Mouse (Mus musculus) CH12.LX (cell line): ENCODE results near the gene Dpm2. TPM values are rescaled to one million over a fixed set of nuclear protein-coding genes. Genes with fewer than 3 reads are reported as not detected.
A peak's percentile ranks its signal among the peaks of the same experiment; 100 is the strongest.

Experiments
- DNase-seq: peaks from one replicate; pipeline ENCODE4 v3.0.0-alpha.2; 2013; ENCODE audit errors: extremely low read depth
- H3K27ac ChIP-seq: 2 replicates; pipeline ENCODE4 v1.5.1; 2012; ENCODE audit warnings: low read depth, mild to moderate bottlenecking, control low read depth, moderate library complexity; ENCODE audit not compliant: insufficient read depth
- H3K27me3 ChIP-seq: replicated peaks from 2 replicates; pipeline ENCODE3; 2012; ENCODE audit warnings: inconsistent platforms
- H3K36me3 ChIP-seq, 2 experiments: replicated peaks in 1 of 2; 2 replicates each; pipeline versions ENCODE3 to v1.6.1; 2012; ENCODE audit warnings: inconsistent platforms in 1 of 2, low read length in 1 of 2, mild to moderate bottlenecking in 1 of 2, mixed read lengths in 1 of 2, moderate library complexity in 1 of 2; ENCODE audit not compliant: control insufficient read depth in 1 of 2, insufficient read depth in 1 of 2
- H3K4me1 ChIP-seq, 2 experiments: 2 replicates each; pipeline ENCODE4 v1.6.1; 2012; ENCODE audit warnings: inconsistent platforms in 1 of 2, moderate library complexity in 1 of 2; ENCODE audit not compliant: insufficient read depth in 2 of 2, control insufficient read depth in 1 of 2
- H3K4me2 ChIP-seq: 2 replicates; pipeline ENCODE4 v1.6.1; 2012; ENCODE audit warnings: low read depth, mild to moderate bottlenecking, control low read depth; ENCODE audit not compliant: poor library complexity, insufficient read depth, severe bottlenecking
- H3K4me3 ChIP-seq, 3 experiments: fragments of 150-350 bp in 1 of 3; sonication (generic) in 1 of 3; replicated peaks in 1 of 3; 2 replicates each; pipeline versions ENCODE3 to v1.5.1; 2011 to 2012; ENCODE audit warnings: low read depth in 2 of 3, low read length in 2 of 3, mild to moderate bottlenecking in 2 of 3, moderate library complexity in 2 of 3, control low read depth in 1 of 3, improper control_type of control experiment in 1 of 3, inconsistent platforms in 1 of 3, mixed read lengths in 1 of 3; ENCODE audit not compliant: poor library complexity in 1 of 3
- H3K79me2 ChIP-seq: replicated peaks from 2 replicates; pipeline ENCODE4 v1.6.1; 2012; ENCODE audit warnings: mild to moderate bottlenecking, moderate library complexity; ENCODE audit not compliant: control insufficient read depth, poor library complexity, insufficient read depth, severe bottlenecking; ENCODE audit errors: extremely low read depth
- H3K9ac ChIP-seq: 2 replicates; pipeline ENCODE4 v1.6.1; 2012; ENCODE audit warnings: low read depth, mild to moderate bottlenecking, control low read depth, moderate library complexity; ENCODE audit not compliant: insufficient read depth
- H3K9me3 ChIP-seq: replicated peaks from 2 replicates; pipeline ENCODE3; 2012; ENCODE audit warnings: low read length, inconsistent platforms, mixed read lengths
- BHLHE40 ChIP-seq: IDR thresholded peaks from 2 replicates; pipeline ENCODE4 v1.6.1; 2011; ENCODE audit warnings: mild to moderate bottlenecking, low read depth, low read length, improper control_type of control experiment
- CHD1 ChIP-seq: IDR thresholded peaks from 2 replicates; pipeline ENCODE4 v1.6.1; 2012; ENCODE audit warnings: low read depth, low read length, improper control_type of control experiment, inconsistent platforms
- CHD2 ChIP-seq: IDR thresholded peaks from 2 replicates; pipeline ENCODE4 v1.6.1; 2011; ENCODE audit warnings: low read length, improper control_type of control experiment
- CTCF ChIP-seq, 2 experiments: IDR thresholded peaks in 1 of 2; conservative IDR thresholded peaks in 1 of 2; 2 replicates each; pipeline ENCODE4 v1.5.1; 2011 to 2012; ENCODE audit warnings: low read depth in 2 of 2, low read length in 2 of 2, improper control_type of control experiment in 1 of 2, inconsistent platforms in 1 of 2, mild to moderate bottlenecking in 1 of 2, moderate library complexity in 1 of 2
- E2F4 ChIP-seq: IDR thresholded peaks from 2 replicates; pipeline ENCODE4 v1.6.1; 2011; ENCODE audit warnings: low read depth, low read length, improper control_type of control experiment; ENCODE audit not compliant: insufficient replicate concordance
- ELF1 ChIP-seq: IDR thresholded peaks from 2 replicates; pipeline ENCODE4 v1.6.1; 2014; ENCODE audit warnings: low read depth, mild to moderate bottlenecking, inconsistent platforms, low read length, improper control_type of control experiment
- EP300 ChIP-seq: IDR thresholded peaks from 2 replicates; pipeline ENCODE4 v1.6.1; 2011; ENCODE audit warnings: low read length, improper control_type of control experiment
- ETS1 ChIP-seq: conservative IDR thresholded peaks from 2 replicates; pipeline ENCODE4 v1.6.1; 2012; ENCODE audit warnings: low read depth, mild to moderate bottlenecking, inconsistent platforms, low read length, improper control_type of control experiment, moderate library complexity
- GABPA ChIP-seq: IDR thresholded peaks from 2 replicates; pipeline ENCODE4 v1.6.1; 2012; ENCODE audit warnings: low read depth, low read length, improper control_type of control experiment, inconsistent platforms; ENCODE audit not compliant: insufficient replicate concordance
- HCFC1 ChIP-seq: IDR thresholded peaks from 2 replicates; pipeline ENCODE4 v1.6.1; 2012; ENCODE audit warnings: low read depth, mild to moderate bottlenecking, inconsistent platforms, low read length, improper control_type of control experiment
- IRF4 ChIP-seq: IDR thresholded peaks from 2 replicates; pipeline ENCODE4 v1.6.1; 2014; ENCODE audit warnings: low read depth, mild to moderate bottlenecking, inconsistent platforms, low read length, improper control_type of control experiment
- JUN ChIP-seq: IDR thresholded peaks from 2 replicates; pipeline ENCODE4 v1.6.1; 2011; ENCODE audit warnings: low read depth, mild to moderate bottlenecking, low read length, improper control_type of control experiment, moderate library complexity; ENCODE audit not compliant: insufficient read depth
- JUND ChIP-seq: conservative IDR thresholded peaks from 2 replicates; pipeline ENCODE4 v1.6.1; 2011; ENCODE audit warnings: low read depth, low read length, improper control_type of control experiment
- KAT2A ChIP-seq: IDR thresholded peaks from 2 replicates; pipeline ENCODE4 v1.6.1; 2012; ENCODE audit warnings: low read length, improper control_type of control experiment, inconsistent platforms; ENCODE audit not compliant: insufficient replicate concordance
- MAFK ChIP-seq: IDR thresholded peaks from 2 replicates; pipeline ENCODE4 v1.6.1; 2011; ENCODE audit warnings: low read length, improper control_type of control experiment; ENCODE audit not compliant: insufficient replicate concordance
- MAX ChIP-seq: IDR thresholded peaks from 2 replicates; pipeline ENCODE4 v1.6.1; 2011; ENCODE audit warnings: low read length, improper control_type of control experiment
- MAZ ChIP-seq: IDR thresholded peaks from 2 replicates; pipeline ENCODE4 v1.6.1; 2012; ENCODE audit warnings: low read depth, mild to moderate bottlenecking, inconsistent platforms, low read length, improper control_type of control experiment, moderate library complexity
- MEF2A ChIP-seq: IDR thresholded peaks from 2 replicates; pipeline ENCODE4 v1.6.1; 2014; ENCODE audit warnings: low read depth, mild to moderate bottlenecking, inconsistent platforms, low read length, improper control_type of control experiment, borderline replicate concordance
- MXI1 ChIP-seq: IDR thresholded peaks from 2 replicates; pipeline ENCODE4 v1.6.1; 2011; ENCODE audit warnings: mild to moderate bottlenecking, low read depth, low read length, improper control_type of control experiment
- NELFE ChIP-seq: IDR thresholded peaks from 2 replicates; pipeline ENCODE4 v1.6.1; 2011; ENCODE audit warnings: low read depth, low read length, improper control_type of control experiment
- NRF1 ChIP-seq: IDR thresholded peaks from 2 replicates; pipeline ENCODE4 v1.6.1; 2014; ENCODE audit warnings: low read depth, mild to moderate bottlenecking, inconsistent platforms, low read length, improper control_type of control experiment, moderate library complexity
- PAX5 ChIP-seq: IDR thresholded peaks from 2 replicates; pipeline ENCODE4 v1.6.1; 2012; ENCODE audit warnings: low read length, inconsistent platforms, mixed read lengths
- POLR2A ChIP-seq: IDR thresholded peaks from 2 replicates; pipeline ENCODE4 v1.6.1; 2011; ENCODE audit warnings: low read depth, mild to moderate bottlenecking, improper control_type of control experiment, low read length
- POLR2AphosphoS2 ChIP-seq: IDR thresholded peaks from 2 replicates; pipeline ENCODE4 v1.6.1; 2011; ENCODE audit warnings: low read depth, low read length, improper control_type of control experiment
- RAD21 ChIP-seq: IDR thresholded peaks from 2 replicates; pipeline ENCODE4 v1.6.1; 2011; ENCODE audit warnings: low read depth, mild to moderate bottlenecking, low read length, improper control_type of control experiment, moderate library complexity
- RCOR1 ChIP-seq: conservative IDR thresholded peaks from 2 replicates; pipeline ENCODE4 v1.6.1; 2012; ENCODE audit warnings: low read depth, mild to moderate bottlenecking, inconsistent platforms, low read length, improper control_type of control experiment
- SIN3A ChIP-seq: IDR thresholded peaks from 2 replicates; pipeline ENCODE4 v1.6.1; 2012; ENCODE audit warnings: low read length, improper control_type of control experiment, inconsistent platforms
- SMC3 ChIP-seq: IDR thresholded peaks from 2 replicates; pipeline ENCODE4 v1.6.1; 2011; ENCODE audit warnings: low read depth, low read length, improper control_type of control experiment
- TBP ChIP-seq: conservative IDR thresholded peaks from 2 replicates; pipeline ENCODE4 v1.6.1; 2011; ENCODE audit warnings: low read depth, low read length, improper control_type of control experiment
- TCF12 ChIP-seq: IDR thresholded peaks from 2 replicates; pipeline ENCODE4 v1.6.1; 2014; ENCODE audit warnings: low read depth, mild to moderate bottlenecking, inconsistent platforms, low read length, improper control_type of control experiment
- UBTF ChIP-seq: IDR thresholded peaks from 2 replicates; pipeline ENCODE4 v1.6.1; 2012; ENCODE audit warnings: low read depth, mild to moderate bottlenecking, inconsistent platforms, low read length, improper control_type of control experiment, moderate library complexity
- USF1 ChIP-seq: IDR thresholded peaks from 2 replicates; pipeline ENCODE4 v1.6.1; 2014; ENCODE audit warnings: low read depth, mild to moderate bottlenecking, inconsistent platforms, low read length, improper control_type of control experiment
- USF2 ChIP-seq: conservative IDR thresholded peaks from 2 replicates; pipeline ENCODE4 v1.6.1; 2011; ENCODE audit warnings: low read depth, low read length, improper control_type of control experiment
- ZC3H11A ChIP-seq: IDR thresholded peaks from 2 replicates; pipeline ENCODE4 v1.6.1; 2012; ENCODE audit warnings: low read depth, mild to moderate bottlenecking, inconsistent platforms, low read length, improper control_type of control experiment
- ZKSCAN1 ChIP-seq: IDR thresholded peaks from 2 replicates; pipeline ENCODE4 v1.6.1; 2012; ENCODE audit warnings: low read depth, inconsistent platforms, low read length, improper control_type of control experiment, borderline replicate concordance
- ZMIZ1 ChIP-seq: IDR thresholded peaks from 2 replicates; pipeline ENCODE4 v1.6.1; 2012; ENCODE audit warnings: low read depth, mild to moderate bottlenecking, inconsistent platforms, low read length, improper control_type of control experiment
- ZNF384 ChIP-seq: IDR thresholded peaks from 2 replicates; pipeline ENCODE4 v1.6.1; 2012; ENCODE audit warnings: low read depth, low read length, improper control_type of control experiment, inconsistent platforms
- dilution Hi-C: fragments of 300-500 bp; cut with MboI; formaldehyde crosslinking; loops from 2 replicates; pipeline ENCODE4 v1.14.3; 2020; ENCODE audit warnings: low sequenced_read_pairs; ENCODE audit not compliant: extremely low pct_unique_long_range_greater_than_20kb, extremely low pct_ligation_motif_present
- in situ Hi-C: fragments of 300-500 bp; cut with MboI; formaldehyde crosslinking; loops from 3 replicates; pipeline ENCODE4 v1.14.3; 2019; ENCODE audit warnings: low sequenced_read_pairs, low pct_ligation_motif_present, low pct_unique_long_range_greater_than_20kb, mixed read lengths
- polyA plus RNA-seq: library from polyadenylated mRNA; unstranded; fragments of >175 nt; gene quantifications from 2 replicates; pipeline ENCODE4 v1.2.1, GENCODE M21; 2012; ENCODE audit warnings: low read depth; ENCODE audit not compliant: insufficient read length
- total RNA-seq, 2 experiments: library from RNA; depleted of rRNA; stranded (reverse); fragments of 300-350 nt in 1 of 2; fragments of >200 nt in 1 of 2; gene quantifications; 2 replicates each; pipeline ENCODE4 v1.2.3; 2012 to 2014

Gene Dpm2
- total and polyA plus RNA-seq, 3 experiments: 30.9 to 63.6 (median 33.8) TPM

DNA sequence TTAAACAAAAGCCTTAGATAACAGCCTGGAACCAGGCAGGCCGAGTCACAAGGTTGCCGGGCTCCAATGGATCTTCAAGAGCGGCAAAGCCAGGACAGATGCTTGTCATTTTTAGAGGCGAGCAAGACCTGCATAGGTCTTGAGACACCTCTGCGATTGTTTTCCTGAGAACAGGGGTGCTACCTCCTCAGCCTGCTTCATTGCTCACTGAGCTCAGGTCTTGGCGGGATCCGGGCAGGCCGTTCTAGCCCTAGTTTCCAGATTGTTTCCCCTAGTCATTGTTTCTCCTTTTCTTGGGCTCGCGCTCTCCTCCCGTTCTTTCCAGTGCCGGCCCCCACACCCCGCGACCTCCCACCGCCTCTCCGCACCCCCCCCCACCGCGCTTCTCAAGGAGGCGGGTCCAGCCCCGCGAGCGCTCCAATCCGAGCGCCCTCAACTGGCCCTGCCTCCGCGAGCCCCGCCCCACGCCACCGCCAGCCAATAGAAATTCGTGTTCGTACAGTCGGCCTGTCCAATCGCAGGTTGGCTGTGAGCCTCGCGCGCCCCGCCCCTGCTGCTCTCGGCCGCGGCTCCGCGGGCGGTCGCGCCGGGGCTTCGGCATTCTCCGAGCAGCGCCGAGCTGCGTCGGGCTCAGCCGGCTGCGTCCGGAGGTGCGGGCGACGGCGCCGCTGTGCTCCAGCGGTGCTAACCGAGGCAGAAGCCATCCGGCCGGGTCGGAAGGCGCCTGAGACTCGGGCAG, 35.8 kb upstream of the Dpm2 start, which contains the start of gene Fam102a:
Gene Fam102a, plus strand, starts transcription at position 600 of the 739 bp plus-strand sequence.
- H3K79me2 ChIP-seq: no peaks in the 10 kb centered on the region
- peak within 1 kb of the TSS; percentile 69 to 86 (median 69) for H3K4me3 ChIP-seq
- dilution Hi-C loops (no loop called here), in situ Hi-C loops (no loop called here)
- DNase-seq: peak; percentile 93
- H3K4me2 ChIP-seq: peak within 1 kb of the TSS; percentile 91
- H3K4me1 ChIP-seq: peaks cover 12 to 30% of the 10 kb centered on the region in 2 experiments
- H3K9me3 ChIP-seq: no peaks in the 10 kb centered on the region
- H3K9ac ChIP-seq: peak within 1 kb of the TSS; percentile 79
- peak within 1 kb of the TSS; percentile 81 for H3K27ac ChIP-seq
- TF ChIP-seq CTCF (conservative IDR thresholded peaks at IDR 0.05 in 1 of 2, IDR thresholded peaks at IDR 0.05 in 1 of 2; ENCODE audit: low read depth in 2 of 2, low read length in 2 of 2): no peak
- TF ChIP-seq ELF1: no peak
- TF ChIP-seq CHD2: no peak
- no peak for TF ChIP-seq ZNF384
- no peak for TF ChIP-seq ZKSCAN1
- no peak for TF ChIP-seq JUND
- no peak for TF ChIP-seq KAT2A
- peak; percentile 55; the same call in 1 of the 2 replicates for TF ChIP-seq SIN3A
- TF ChIP-seq NRF1: no peak
- TF ChIP-seq USF1: no peak
- TF ChIP-seq MXI1: peak; percentile 34
- TF ChIP-seq ETS1: no peak
- no peak for TF ChIP-seq HCFC1
- no peak for TF ChIP-seq CHD1
- TF ChIP-seq MAFK: no peak
- TF ChIP-seq BHLHE40: no peak
- no peak for TF ChIP-seq E2F4
- TF ChIP-seq NELFE: peak; percentile 51; the same call in 1 of the 2 replicates
- TF ChIP-seq EP300: no peak
- peak; percentile 60; the same call in 1 of the 2 replicates for TF ChIP-seq TCF12
- TF ChIP-seq RCOR1: no peak
- TF ChIP-seq TBP: no peak
- TF ChIP-seq POLR2AphosphoS2: no peak
- TF ChIP-seq ZMIZ1: peak; percentile 50; the same call in 1 of the 2 replicates
- TF ChIP-seq SMC3: no peak
- TF ChIP-seq UBTF: peak; percentile 58; the same call in 1 of the 2 replicates
- no peak for TF ChIP-seq ZC3H11A
- peak; percentile 79 for TF ChIP-seq MAZ
- TF ChIP-seq USF2: no peak
- peak; percentile 88 for TF ChIP-seq POLR2A
- TF ChIP-seq PAX5: no peak
- no peak for TF ChIP-seq MAX
- no peak for TF ChIP-seq RAD21
- TF ChIP-seq MEF2A: no peak
- no peak for TF ChIP-seq IRF4
- no peak for TF ChIP-seq GABPA
- no peak for TF ChIP-seq JUN
- H3K36me3 ChIP-seq: peaks cover 0 to 3% of the 10 kb centered on the region in 2 experiments
- peaks cover 9% of the 10 kb centered on the region for H3K27me3 ChIP-seq
